29 mouse cellular contexts compared by ENCODE assay signal in the genomic region with DNA sequence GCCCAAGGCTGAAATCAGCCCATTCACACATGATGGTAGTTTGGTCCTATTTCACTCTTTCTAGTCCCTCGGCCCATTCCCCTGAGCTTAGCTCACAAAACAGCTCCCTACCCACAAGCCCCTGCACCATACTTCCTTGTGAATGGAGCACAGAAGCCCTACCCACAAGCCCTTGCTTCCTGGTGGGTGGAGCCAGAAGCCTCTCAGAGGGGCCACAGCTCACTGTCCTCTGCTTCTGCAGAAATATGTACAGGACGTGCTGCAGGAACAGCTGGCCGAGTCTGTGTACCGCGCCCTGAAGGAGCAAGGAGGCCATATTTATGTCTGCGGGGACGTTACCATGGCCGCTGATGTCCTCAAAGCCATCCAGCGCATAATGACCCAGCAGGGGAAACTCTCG. TPM values are rescaled to one million over a fixed set of nuclear protein-coding genes. Genes with fewer than 3 reads are reported as not detected.
A peak's percentile ranks its signal among the peaks of the same experiment; 100 is the strongest.
DNase-seq lines count a peak whose midpoint lies in the region; ATAC-seq and TF ChIP-seq lines count a peak whose summit lies in the region.
"Had no signal": no experiment of that assay in that cellular context is flagged by ENCODE, and none has a peak within 500 bp of the region (broad histone marks: within the 10 kb centered on the region; RNA-seq: fewer than 3 reads in every experiment).

No protein-coding gene starts in this region.

- H3K4me1 ChIP-seq in liver, embryonic 12.5 days: no peaks in the 10 kb centered on the region
- no peaks in the 10 kb centered on the region for H3K4me1 ChIP-seq in liver, embryonic 11.5 days (replicated peaks; ENCODE audit: control insufficient read depth, insufficient read depth, low read length)
- H3K4me1 ChIP-seq in testis, adult 2 months (ENCODE audit: control insufficient read depth, insufficient read depth, low read length): peaks cover 2% of the 10 kb centered on the region; the same call in 1 of the 2 replicates
- H3K4me1 ChIP-seq: forebrain, embryonic 13.5 days; hindbrain, embryonic 10.5 days; limb, embryonic 15.5 days; liver, embryonic 15.5 days had no signal

- H3K27me3 ChIP-seq in liver, embryonic 12.5 days (replicated peaks): 0 out of 2 replicates have a peak, but pooled peaks cover 4% of the 10 kb centered on the region
- H3K27me3 ChIP-seq in liver, embryonic 11.5 days (replicated peaks; ENCODE audit: control insufficient read depth, insufficient read depth, low read length): no peaks in the 10 kb centered on the region
- H3K27me3 ChIP-seq in testis, adult 2 months (ENCODE audit: control insufficient read depth, insufficient read depth, low read length): no peaks in the 10 kb centered on the region
- H3K27me3 ChIP-seq: forebrain, embryonic 13.5 days; limb, embryonic 15.5 days; liver, embryonic 15.5 days had no signal

- no peaks in the 10 kb centered on the region for H3K36me3 ChIP-seq in liver, embryonic 12.5 days
- no peaks in the 10 kb centered on the region for H3K36me3 ChIP-seq in liver, embryonic 11.5 days (ENCODE audit: control insufficient read depth, insufficient read depth, low read length)
- H3K36me3 ChIP-seq in testis, adult 2 months (ENCODE audit: control insufficient read depth, insufficient read depth, low read length): no peaks in the 10 kb centered on the region
- H3K36me3 ChIP-seq: G1E; hindbrain, embryonic 10.5 days; limb, embryonic 10.5 days; limb, embryonic 15.5 days; liver, embryonic 15.5 days had no signal

- TF ChIP-seq CTCF in testis, adult 2 months (IDR thresholded peaks at IDR 0.05; ENCODE audit: control insufficient read depth, insufficient read depth, insufficient replicate concordance, low read depth, low read length): no peak

- no peak overlapping the region for H3K4me2 ChIP-seq in liver, embryonic 12.5 days
- no peak overlapping the region for H3K4me2 ChIP-seq in liver, embryonic 11.5 days
- H3K4me2 ChIP-seq: forebrain, embryonic 13.5 days; limb, embryonic 15.5 days; liver, embryonic 15.5 days; lung, embryonic 14.5 days; midbrain, embryonic 11.5 days had no signal

- H3K27ac ChIP-seq in liver, embryonic 12.5 days: no peak overlapping the region; the same call in 1 of the 2 replicates
- no peak overlapping the region for H3K27ac ChIP-seq in liver, embryonic 11.5 days (ENCODE audit: low read depth, low read length)
- no peak overlapping the region for H3K27ac ChIP-seq in testis, adult 2 months (ENCODE audit: control insufficient read depth, insufficient read depth, low read depth, low read length)
- H3K27ac ChIP-seq: forebrain, embryonic 13.5 days; hindbrain, embryonic 10.5 days; kidney, postnatal 0 days; limb, embryonic 10.5 days; limb, embryonic 15.5 days; liver, embryonic 15.5 days had no signal

- H3K9ac ChIP-seq in liver, embryonic 12.5 days: 0 out of 2 replicates have a peak overlapping the region, but pooled peaks have one; percentile 22
- H3K9ac ChIP-seq in liver, embryonic 11.5 days (ENCODE audit: low read depth, low read length): no peak overlapping the region
- H3K9ac ChIP-seq: forebrain, embryonic 13.5 days; limb, embryonic 15.5 days; liver, embryonic 15.5 days; lung, embryonic 14.5 days had no signal

- H3K4me3 ChIP-seq in liver, embryonic 12.5 days: no peak overlapping the region
- H3K4me3 ChIP-seq in liver, embryonic 11.5 days (ENCODE audit: low read depth, low read length): no peak overlapping the region
- H3K4me3 ChIP-seq in testis, adult 2 months (ENCODE audit: control insufficient read depth, low read depth, low read length): peak overlapping the region; percentile 7
- H3K4me3 ChIP-seq: forebrain, embryonic 13.5 days; hindbrain, embryonic 10.5 days; limb, embryonic 10.5 days; limb, embryonic 15.5 days; liver, embryonic 15.5 days; myocyte had no signal

- WGBS in liver, embryonic 12.5 days (ENCODE audit: insufficient replicate concordance): 73% methylated on average over 10 of the region's 10 CpGs
- WGBS in liver, embryonic 11.5 days: 77% methylated on average over 10 of the region's 10 CpGs

- no peaks in the 10 kb centered on the region for H3K9me3 ChIP-seq in liver, embryonic 12.5 days (replicated peaks)
- no peaks in the 10 kb centered on the region for H3K9me3 ChIP-seq in liver, embryonic 11.5 days (ENCODE audit: control insufficient read depth, low read length)
- H3K9me3 ChIP-seq: forebrain, embryonic 13.5 days; hindbrain, embryonic 10.5 days; limb, embryonic 10.5 days; limb, embryonic 15.5 days; liver, embryonic 15.5 days had no signal

- ATAC-seq in liver, embryonic 12.5 days: no peak
- no peak for ATAC-seq in liver, embryonic 11.5 days (replicated peaks; ENCODE audit: low FRiP score)
- ATAC-seq: activated CD4-positive, CD25-positive, alpha-beta regulatory T cell, adult 4 months; forebrain, embryonic 13.5 days; hindbrain, embryonic 16.5 days; Patski had no signal

- no peak for DNase-seq in liver, embryonic 11.5 days (ENCODE audit: low spot score)
- DNase-seq in testis, postnatal 10 days (ENCODE audit: low spot score): no peak
- DNase-seq in WW6 (ENCODE audit: low read depth, low spot score): peak; percentile 29
- DNase-seq in cerebellum, postnatal 14 days: no peak
- no peak for DNase-seq in urinary bladder, postnatal 10 days (ENCODE audit: low spot score)
- DNase-seq: adrenal gland, adult 8-10 months; cerebellum, adult 8-10 months; cerebellum, postnatal 36 days; gastrocnemius, postnatal 14 days; heart, postnatal 14 days; kidney, adult 8-10 months; kidney, postnatal 4 days; lung, embryonic 14.5 days; lung, postnatal 14 days; thymus, postnatal 25 days had no signal

- TF ChIP-seq POLR2A in testis, adult 2 months (IDR thresholded peaks at IDR 0.05; ENCODE audit: control insufficient read depth, low read depth, low read length): no peak

RNA-seq across cellular contexts. Expression of gene Fbxo21, which starts 27.1 kb away (rescaled TPM):
- 28.1 and 28.3 TPM in 2 replicates for polyA plus RNA-seq in liver, embryonic 12.5 days (2016; fragmentation: Nextera tagmentation; extraction: Ambion mirVana)
- 44.8 and 49.2 TPM in 2 replicates for polyA plus RNA-seq in liver, embryonic 11.5 days (2014; fragmentation: Nextera tagmentation; extraction: Ambion mirVana)
- polyA plus RNA-seq in testis, adult 2 months (2012; rRNA removed): 40.4 and 51.1 TPM in 2 replicates
